Mouse (Mus musculus) right cerebral cortex, postnatal 4 days (tissue): ENCODE results near the gene Wnt1.

Experiments used
- DNase-seq: peaks from one replicate; pipeline ENCODE4 v3.0.0-alpha.2; 2022

Wnt1 gene

GRCm38 (mm10) chr15:98778191-98778770 lies 11.4 kb upstream of the Wnt1 start:
- DNase-seq: no peak

- no peak for DNase-seq
These were observed 10.9 kb upstream of the Wnt1 start for GRCm38 (mm10) chr15:98778806-98779205.

- no peak for DNase-seq
These were observed 9.6 kb upstream of the Wnt1 start for GRCm38 (mm10) chr15:98780075-98780474.

- DNase-seq: no peak
These were observed 9.1 kb upstream of the Wnt1 start for GRCm38 (mm10) chr15:98780573-98780972.

GRCm38 (mm10) chr15:98781166-98781565 lies 8.5 kb upstream of the Wnt1 start:
- DNase-seq: no peak

- peak; percentile 54 for DNase-seq
These were observed 3.9 kb upstream of the Wnt1 start for GRCm38 (mm10) chr15:98785744-98786143.

GRCm38 (mm10) chr15:98787930-98788329 lies 1.7 kb upstream of the Wnt1 start:
- DNase-seq: no peak

GRCm38 (mm10) chr15:98788972-98789660 lies 541 bp upstream of the Wnt1 start:
- no peak for DNase-seq

- no peak for DNase-seq
These were observed 1.1 kb downstream of the Wnt1 start for GRCm38 (mm10) chr15:98790761-98791160.

- no peak for DNase-seq
These were observed 1.6 kb downstream of the Wnt1 start for GRCm38 (mm10) chr15:98791221-98791620.

GRCm38 (mm10) chr15:98791771-98792170 lies 2.1 kb downstream of the Wnt1 start:
- no peak for DNase-seq

- peak; percentile 48 for DNase-seq
These were observed 2.8 kb downstream of the Wnt1 start for GRCm38 (mm10) chr15:98792233-98793020.

GRCm38 (mm10) chr15:98793141-98793698 lies 3.6 kb downstream of the Wnt1 start:
- no peak for DNase-seq

GRCm38 (mm10) chr15:98796803-98797595 lies 7.3 kb downstream of the Wnt1 start:
- DNase-seq: no peak

GRCm38 (mm10) chr15:98797835-98798492 lies 8.3 kb downstream of the Wnt1 start:
- no peak for DNase-seq

- no peak for DNase-seq
These were observed 9.2 kb downstream of the Wnt1 start for GRCm38 (mm10) chr15:98798903-98799302.

GRCm38 (mm10) chr15:98799396-98799795 lies 9.7 kb downstream of the Wnt1 start:
- peak; percentile 90 for DNase-seq

- DNase-seq: no peak
These were observed 13.3 kb downstream of the Wnt1 start for GRCm38 (mm10) chr15:98802926-98803325.

GRCm38 (mm10) chr15:98804054-98804453 lies 14.4 kb downstream of the Wnt1 start:
- DNase-seq: peak; percentile 91

GRCm38 (mm10) chr15:98805324-98806040 lies 15.8 kb downstream of the Wnt1 start:
- peak; percentile 78 for DNase-seq

- no peak for DNase-seq
These were observed 16.6 kb downstream of the Wnt1 start for GRCm38 (mm10) chr15:98806071-98806808.
